Mouse (Mus musculus) hindbrain, embryonic 16.5 days (tissue): ENCODE results near the gene Nosip. TPM values are rescaled to one million over a fixed set of nuclear protein-coding genes. Genes with fewer than 3 reads are reported as not detected.

ENCODE experiments used
- ATAC-seq: fragments of 200-750 bp; cut with Nextera tagmentation; 2 replicates; pipeline ENCODE4 v1.8.0; 2017; ENCODE audit warnings: moderate TSS enrichment, moderate library complexity
- H3K27ac ChIP-seq: fragments of 300-500 bp; sonication (generic); 2 replicates; pipeline ENCODE4 v1.5.1; 2014; ENCODE audit warnings: low read depth, mild to moderate bottlenecking, control low read depth, low read length, moderate library complexity
- H3K27me3 ChIP-seq: fragments of 300-500 bp; sonication (generic); replicated peaks from 2 replicates; pipeline ENCODE4 v1.6.1; 2014; ENCODE audit warnings: low read length; ENCODE audit not compliant: control insufficient read depth, insufficient read depth
- H3K36me3 ChIP-seq: fragments of 300-500 bp; sonication (generic); 2 replicates; pipeline ENCODE4 v1.6.1; 2014; ENCODE audit warnings: mild to moderate bottlenecking, low read length, moderate library complexity, mixed read lengths; ENCODE audit not compliant: control insufficient read depth, insufficient read depth
- H3K4me1 ChIP-seq: fragments of 300-500 bp; sonication (generic); 2 replicates; pipeline ENCODE4 v1.6.1; 2014; ENCODE audit warnings: low read depth, low read length; ENCODE audit not compliant: control insufficient read depth, insufficient read depth
- H3K4me2 ChIP-seq: fragments of 300-500 bp; sonication (generic); 2 replicates; pipeline ENCODE4 v1.6.1; 2014; ENCODE audit warnings: mild to moderate bottlenecking, low read length, control low read depth, moderate library complexity
- H3K4me3 ChIP-seq: fragments of 300-500 bp; sonication (generic); 2 replicates; pipeline ENCODE4 v1.5.1; 2014; ENCODE audit warnings: mild to moderate bottlenecking, low read length, control low read depth, moderate library complexity
- H3K9ac ChIP-seq: fragments of 300-500 bp; sonication (generic); 2 replicates; pipeline ENCODE4 v1.6.1; 2014; ENCODE audit warnings: low read depth, mild to moderate bottlenecking, control low read depth, low read length, moderate library complexity
- H3K9me3 ChIP-seq: fragments of 300-500 bp; sonication (generic); 2 replicates; pipeline ENCODE4 v1.6.1; 2014; ENCODE audit warnings: mild to moderate bottlenecking, low read length, moderate library complexity; ENCODE audit not compliant: control insufficient read depth
- WGBS: fragments of 180-500 bp; shearing (Covaris S2); extraction: QIAGEN DNeasy Blood & Tissue Kit; methylation state at CpG from one replicate; pipeline ENCODE4 v1.1.7; 2014; 5-methylcytosine and 5-hydroxymethylcytosine counted together
- polyA plus RNA-seq: library from polyadenylated mRNA; unstranded; fragments of >200 nt; fragmentation: Nextera tagmentation; extraction: Ambion mirVana; gene quantifications from 2 replicates; pipeline ENCODE4 v1.2.1, GENCODE M21; 2015

Nosip gene
- polyA plus RNA-seq = 68.8 and 69.0 TPM in 2 replicates

DNA sequence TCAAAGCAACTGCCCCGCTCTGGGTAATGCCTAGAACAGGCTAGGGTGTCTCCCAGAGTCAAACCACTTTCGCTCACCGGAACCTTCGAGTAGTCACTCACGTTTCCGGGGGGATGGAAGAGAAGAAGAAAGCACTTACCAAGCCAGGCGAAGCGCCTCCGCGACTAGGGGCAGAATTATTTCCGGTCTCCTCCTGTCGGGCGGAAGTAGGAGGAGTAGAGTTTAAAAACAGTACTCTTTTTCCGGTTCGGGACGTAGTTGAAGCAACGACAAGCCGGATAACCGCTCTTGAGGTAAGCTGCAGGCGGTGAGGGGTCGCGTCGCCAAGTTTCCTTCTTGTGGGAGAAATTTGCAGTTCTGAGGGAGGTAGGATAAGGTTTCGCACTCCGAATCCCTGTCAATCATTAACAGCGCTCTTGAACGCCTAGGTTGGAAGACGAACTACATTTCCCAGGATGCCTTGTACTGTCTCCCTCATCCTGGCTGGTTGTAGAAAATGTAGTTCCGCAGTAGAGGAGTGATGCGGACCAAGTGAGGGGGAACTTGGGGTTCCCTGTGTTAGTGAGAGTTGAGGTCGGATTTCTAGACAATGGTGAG, at the start of gene Nosip, which contains the start of gene Prrg2:
Nosip (plus strand) TSS at position 191 of the 597 bp plus-strand sequence.
Prrg2 (minus strand) TSS at position 439 of the 597 bp plus-strand sequence.
- H3K27me3 ChIP-seq = no peaks in the 10 kb centered on the region
- peaks cover 16% of the 10 kb centered on the region for H3K4me1 ChIP-seq
- peak within 1 kb of the TSS; percentile 87 for H3K27ac ChIP-seq
- peak within 1 kb of the TSS; percentile 70 for H3K9ac ChIP-seq
- H3K36me3 ChIP-seq = no peaks in the 10 kb centered on the region
- under 1% methylated on average over 31 of the region's 31 CpGs for WGBS
- ATAC-seq = peak; percentile 90
- peak within 1 kb of the TSS; percentile 57 for H3K4me2 ChIP-seq
- H3K9me3 ChIP-seq = no peaks in the 10 kb centered on the region
- H3K4me3 ChIP-seq = peak within 1 kb of the TSS; percentile 63

GRCm38 (mm10) chr7:45012824-45013223, 49.4 kb upstream of the Nosip start:
- Histone ChIP-seq H3K9me3 (no peaks in the 10 kb centered on the region), H3K27me3 (no peaks in the 10 kb centered on the region), H3K27ac (no peak overlapping the region), H3K4me1 (peaks cover 15% of the 10 kb centered on the region), H3K4me3 (no peak overlapping the region), H3K4me2 (no peak overlapping the region), H3K9ac (no peak overlapping the region), H3K36me3 (peaks cover 36% of the 10 kb centered on the region)
- no peak for ATAC-seq
- WGBS = 85% methylated on average over 4 of the region's 4 CpGs

DNA sequence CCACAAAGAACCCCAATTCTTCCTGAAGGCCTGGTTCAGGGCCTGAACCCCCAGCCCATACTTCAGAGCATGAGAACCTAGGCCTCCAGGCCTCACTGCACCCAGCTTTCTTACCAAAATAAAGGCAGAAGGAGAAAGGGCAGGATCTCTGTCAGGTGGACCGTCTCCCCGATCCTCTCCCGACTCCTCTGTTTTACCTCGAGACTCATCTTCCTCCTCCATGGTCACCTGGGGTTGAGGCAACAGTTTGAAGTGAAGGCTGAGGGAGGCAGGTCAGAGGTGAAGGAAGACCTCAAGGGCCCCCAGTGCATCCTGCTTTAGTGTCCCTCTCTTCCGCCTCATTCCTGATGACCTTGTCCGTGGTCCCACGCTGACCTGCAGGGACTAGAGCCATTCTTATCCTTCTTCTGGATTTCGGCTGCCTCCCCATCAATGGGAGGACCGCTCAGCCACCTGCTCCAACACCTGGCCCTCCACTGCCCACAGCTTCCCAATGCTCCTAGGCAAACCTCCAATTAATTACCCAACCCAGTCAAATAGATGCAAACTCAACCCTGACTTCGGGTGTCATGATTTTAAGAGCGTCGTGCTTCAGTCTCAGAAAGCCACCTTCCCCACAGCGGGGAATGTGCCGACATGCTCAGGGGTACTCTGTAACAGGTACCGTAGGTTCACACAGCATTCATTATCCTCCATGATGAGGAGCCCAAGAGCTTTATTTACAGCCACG, 48.7 kb upstream of the Nosip start:
- H3K9ac ChIP-seq = no peak overlapping the region
- no peak overlapping the region for H3K4me3 ChIP-seq
- peaks cover 29% of the 10 kb centered on the region for H3K36me3 ChIP-seq
- no peak for ATAC-seq
- H3K27me3 ChIP-seq = no peaks in the 10 kb centered on the region
- H3K4me1 ChIP-seq = peaks cover 20% of the 10 kb centered on the region
- WGBS = 96% methylated on average over 16 of the region's 16 CpGs
- no peaks in the 10 kb centered on the region for H3K9me3 ChIP-seq
- no peak overlapping the region for H3K27ac ChIP-seq
- H3K4me2 ChIP-seq = no peak overlapping the region

DNA sequence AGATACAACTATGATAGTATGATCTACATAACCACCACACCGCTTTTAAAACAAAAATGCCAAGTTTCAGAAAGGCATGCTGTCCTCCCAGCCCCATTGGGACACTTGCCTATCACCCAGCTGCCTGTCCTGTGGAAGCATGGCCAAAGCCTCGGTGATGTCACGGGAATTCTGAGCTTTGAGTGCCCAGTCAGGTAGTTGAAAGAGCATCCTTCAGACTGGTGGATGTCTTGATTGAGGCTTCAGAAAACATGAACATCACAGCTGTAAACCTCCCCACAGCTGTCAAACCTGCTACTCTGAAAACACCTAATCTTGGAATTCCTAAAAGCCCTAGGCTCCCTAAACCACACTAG, 48.2 kb upstream of the Nosip start:
- peaks cover 20% of the 10 kb centered on the region for H3K4me1 ChIP-seq
- no peak overlapping the region for H3K4me3 ChIP-seq
- 98% methylated on average over 3 of the region's 3 CpGs for WGBS
- no peak for ATAC-seq
- H3K27me3 ChIP-seq = no peaks in the 10 kb centered on the region
- H3K4me2 ChIP-seq = no peak overlapping the region; the same call in 1 of the 2 replicates
- no peak overlapping the region for H3K27ac ChIP-seq
- no peak overlapping the region for H3K9ac ChIP-seq
- no peaks in the 10 kb centered on the region for H3K9me3 ChIP-seq
- peaks cover 29% of the 10 kb centered on the region for H3K36me3 ChIP-seq

GRCm38 (mm10) chr7:45015344-45015956, 46.8 kb upstream of the Nosip start:
- Histone ChIP-seq H3K27me3 (no peaks in the 10 kb centered on the region), H3K27ac (peak overlapping the region; percentile 78), H3K9ac (peak overlapping the region; percentile 82), H3K4me1 (peaks cover 20% of the 10 kb centered on the region), H3K4me3 (peak overlapping the region; percentile 60), H3K9me3 (no peaks in the 10 kb centered on the region), H3K36me3 (peaks cover 15% of the 10 kb centered on the region), H3K4me2 (peak overlapping the region; percentile 60)
- no peak for ATAC-seq
- 2% methylated on average over 20 of the region's 20 CpGs for WGBS

DNA sequence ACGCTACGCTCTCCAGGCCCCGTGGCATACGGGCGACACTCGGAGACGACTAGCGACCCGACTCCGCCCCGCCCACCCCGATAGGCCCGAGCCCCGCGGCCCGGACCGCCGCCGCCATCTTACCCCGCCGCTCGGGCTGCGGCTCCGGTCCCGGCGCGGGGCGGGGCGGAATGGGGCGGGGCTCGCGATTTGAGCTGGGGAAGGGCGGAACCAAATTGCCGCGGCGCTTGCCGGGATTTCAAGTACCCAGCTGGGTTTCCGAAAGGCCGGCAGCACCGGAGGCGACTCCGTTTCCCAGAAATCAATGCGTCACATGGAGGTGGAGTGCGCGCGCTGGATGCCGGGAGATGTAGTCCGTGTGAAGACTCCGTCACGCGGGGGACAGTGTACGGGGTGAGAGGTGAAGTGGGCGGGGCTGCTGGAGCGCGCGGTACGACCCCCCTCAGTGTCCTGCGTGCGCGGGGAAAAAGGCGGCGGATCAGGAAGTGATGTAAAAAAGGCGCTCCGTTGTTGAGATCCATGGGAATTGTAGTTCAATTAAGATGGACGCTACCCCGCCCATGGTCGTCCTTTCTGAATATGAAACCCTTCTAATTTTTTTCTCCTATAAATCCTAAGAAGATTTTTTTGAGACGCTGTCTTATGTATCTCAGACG, 46.1 kb upstream of the Nosip start, which contains the start of gene Scaf1:
Scaf1 (minus strand) TSS at position 407 of the 656 bp plus-strand sequence.
- H3K36me3 ChIP-seq = peaks cover 14% of the 10 kb centered on the region
- peak within 1 kb of the TSS; percentile 82 for H3K27ac ChIP-seq
- peak within 1 kb of the TSS; percentile 60 for H3K4me3 ChIP-seq
- ATAC-seq = peak; percentile 93
- no peaks in the 10 kb centered on the region for H3K27me3 ChIP-seq
- no peaks in the 10 kb centered on the region for H3K9me3 ChIP-seq
- WGBS = 1% methylated on average over 68 of the region's 69 CpGs
- H3K4me2 ChIP-seq = peak within 1 kb of the TSS; percentile 93
- H3K9ac ChIP-seq = peak within 1 kb of the TSS; percentile 82
- H3K4me1 ChIP-seq = peaks cover 20% of the 10 kb centered on the region

DNA sequence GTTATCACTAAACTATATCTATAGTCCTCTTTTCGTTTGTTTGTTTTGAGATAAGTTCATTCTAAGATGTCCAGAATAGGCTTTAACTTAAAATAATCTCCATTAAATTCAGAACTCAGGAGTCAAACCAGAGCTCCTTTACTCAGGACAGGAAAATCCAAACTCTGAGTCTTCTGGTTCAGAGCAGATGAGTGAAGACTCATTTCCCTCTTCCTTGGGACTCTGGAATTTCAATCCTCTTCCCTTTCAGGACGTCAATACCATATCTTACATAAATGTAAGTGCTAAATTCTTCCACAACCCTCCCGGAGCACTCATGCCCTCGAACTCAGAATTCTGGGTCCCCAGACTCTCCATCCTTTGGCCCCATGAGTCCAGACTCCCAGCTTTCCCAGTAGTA, 45.5 kb upstream of the Nosip start:
- ATAC-seq = no peak; the same call in 1 of the 2 replicates
- H3K36me3 ChIP-seq = peaks cover 10% of the 10 kb centered on the region
- peak overlapping the region; percentile 25 for H3K9ac ChIP-seq
- H3K9me3 ChIP-seq = no peaks in the 10 kb centered on the region
- peak overlapping the region; percentile 82 for H3K27ac ChIP-seq
- peak overlapping the region; percentile 93 for H3K4me2 ChIP-seq
- peak overlapping the region; percentile 60 for H3K4me3 ChIP-seq
- H3K4me1 ChIP-seq = peaks cover 20% of the 10 kb centered on the region
- H3K27me3 ChIP-seq = no peaks in the 10 kb centered on the region
- 4% methylated on average over 4 of the region's 4 CpGs for WGBS

DNA sequence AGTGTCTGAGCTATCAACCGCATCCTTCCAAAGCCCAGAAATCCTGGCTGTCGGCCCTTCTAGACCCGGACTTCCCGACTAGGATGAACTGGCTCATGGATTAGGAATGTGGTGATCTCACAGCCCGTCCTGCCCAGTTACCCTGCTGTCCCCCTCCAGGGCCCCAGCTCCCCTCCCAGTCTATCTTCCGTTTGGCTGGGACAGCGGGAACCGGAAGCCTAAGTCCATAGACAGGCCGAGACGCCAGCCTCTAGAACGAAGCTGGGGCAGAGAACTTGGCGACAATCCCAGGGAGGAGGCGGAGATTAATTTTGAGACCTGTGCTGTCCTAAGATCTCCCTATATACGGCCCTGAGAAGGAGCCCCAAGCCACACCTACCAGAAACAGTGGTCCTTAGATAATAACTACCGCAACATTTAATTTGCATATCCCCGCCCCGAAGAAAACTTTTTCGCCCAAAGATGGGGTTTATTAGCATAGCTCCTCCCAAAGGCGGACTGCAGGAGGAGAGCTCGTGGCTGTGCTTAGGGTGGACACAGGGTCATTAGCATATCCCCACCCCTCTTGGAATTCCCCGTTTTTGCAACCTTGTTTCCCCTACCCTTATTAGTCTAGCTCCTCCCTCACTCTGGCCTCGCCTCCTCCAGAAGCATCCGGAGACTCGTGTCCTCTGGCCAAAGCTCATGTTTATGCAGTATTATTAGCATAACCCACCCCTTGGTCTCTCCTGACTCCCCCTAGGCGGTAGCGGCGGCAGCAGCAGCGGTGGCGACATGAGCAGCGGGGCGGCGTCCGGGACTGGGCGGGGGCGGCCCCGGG, 44.8 kb upstream of the Nosip start, which contains the start of gene Rras:
Rras (plus strand) TSS at position 720 of the 820 bp plus-strand sequence.
- peaks cover 20% of the 10 kb centered on the region for H3K4me1 ChIP-seq
- WGBS = 1% methylated on average over 29 of the region's 36 CpGs
- no peaks in the 10 kb centered on the region for H3K9me3 ChIP-seq
- peak within 1 kb of the TSS; percentile 67 for H3K9ac ChIP-seq
- peak within 1 kb of the TSS; percentile 60 for H3K4me3 ChIP-seq
- H3K27ac ChIP-seq = peak within 1 kb of the TSS; percentile 82
- peak within 1 kb of the TSS; percentile 93 for H3K4me2 ChIP-seq
- H3K27me3 ChIP-seq = no peaks in the 10 kb centered on the region
- H3K36me3 ChIP-seq = peaks cover 5% of the 10 kb centered on the region
- peak; percentile 85 for ATAC-seq
